Mouse (Mus musculus) naive thymus-derived CD4-positive, alpha-beta T cell, adult 5 months (primary cell): ENCODE measurements around the gene Ssc4d. TPM values are rescaled to one million over a fixed set of nuclear protein-coding genes. Genes with fewer than 3 reads are reported as not detected.

Experiments
- polyA plus RNA-seq: library from polyadenylated mRNA; unstranded; fragments of 100-300 nt; shearing (Covaris generic); gene quantifications from one replicate; pipeline ENCODE4 v1.2.1, GENCODE M21; 2017

Gene Ssc4d
- 0.52 TPM for polyA plus RNA-seq

GRCm38 (mm10) chr5:135974365-135974764, at the start of gene Ssc4d:
Gene Ssc4d (minus strand): TSS chr5:135974531.

GRCm38 (mm10) chr5:135994725-135995687, 20.7 kb upstream of the Ssc4d start, which contains the start of gene Dtx2:
Gene Dtx2 (plus strand): TSS chr5:135994800.

GRCm38 (mm10) chr5:135979904-135980303, 5.6 kb upstream of the Ssc4d start, which contains the start of gene Zp3:
Gene Zp3 (plus strand): TSS chr5:135980099.

GRCm38 (mm10) chr5:135934481-135935175, 39.7 kb downstream of the Ssc4d start, which contains the start of gene Ywhag:
Gene Ywhag (minus strand): TSS chr5:135934616.

Other genes starting within 250 kb of the Ssc4d start
- 33.3 TPM for gene Tmem120a, start 230.1 kb downstream of the Ssc4d start, polyA plus RNA-seq
- 0.51 TPM for gene Styxl1, start 196.1 kb downstream of the Ssc4d start, polyA plus RNA-seq
- gene Mdh2, start 196.1 kb downstream of the Ssc4d start, polyA plus RNA-seq: 384 TPM
- gene Srrm3, start 167.6 kb downstream of the Ssc4d start, polyA plus RNA-seq: 0.34 TPM
- gene Hspb1, start 86.6 kb downstream of the Ssc4d start, polyA plus RNA-seq: 2.7 TPM
- gene Ywhag, start 39.9 kb downstream of the Ssc4d start, polyA plus RNA-seq: 51.7 TPM
- gene Zp3, start 5.6 kb upstream of the Ssc4d start, polyA plus RNA-seq: not detected
- 32.1 TPM for gene Dtx2, start 20.3 kb upstream of the Ssc4d start, polyA plus RNA-seq
- gene Upk3b, start 64.0 kb upstream of the Ssc4d start, polyA plus RNA-seq: not detected
- gene Upk3bl, start 80.0 kb upstream of the Ssc4d start, polyA plus RNA-seq: not detected
- 4.4 TPM for gene Rasa4, start 109.4 kb upstream of the Ssc4d start, polyA plus RNA-seq
- 57.9 TPM for gene Polr2j, start 142.1 kb upstream of the Ssc4d start, polyA plus RNA-seq
- 38.3 TPM for gene Lrwd1, start 161.5 kb upstream of the Ssc4d start, polyA plus RNA-seq
- gene Alkbh4, start 161.6 kb upstream of the Ssc4d start, polyA plus RNA-seq: 47.3 TPM
- gene Orai2, start 196.2 kb upstream of the Ssc4d start, polyA plus RNA-seq: 98.4 TPM
- 39.0 TPM for gene Prkrip1, start 224.4 kb upstream of the Ssc4d start, polyA plus RNA-seq